Mouse (Mus musculus) gastrocnemius, postnatal 36 days (tissue): ENCODE data around the gene Syne3. TPM values are rescaled to one million over a fixed set of nuclear protein-coding genes. Genes with fewer than 3 reads are reported as not detected.

Source experiments
- DNase-seq, 2 experiments: peaks; one replicate each; pipeline ENCODE4 v3.0.0; 2022
- intact Hi-C: fragments of 180-260 bp; cut with DNase I; formaldehyde crosslinking; loops from one replicate; pipeline ENCODE4 v1.15.1; 2025
- long read RNA-seq, 2 experiments: library from polyadenylated mRNA; stranded (forward); transcript quantifications; one replicate each; pipeline ENCODE4 v2.0.0; 2021
- total RNA-seq, 2 experiments: library from RNA; stranded (reverse); gene quantifications; 2 replicates each; pipeline ENCODE4 v1.2.3; 2021

Syne3 gene
- total RNA-seq = 1 to 10 TPM; 3.1 to 3.8 TPM
- long read RNA-seq, experiment 1 = 0 reads
- long read RNA-seq, experiment 2, partial matches to known transcripts = 0 of 2 reads
- long read RNA-seq, experiment 2, other reads (novel, unspliced or antisense) = 2 of 2 reads

GRCm38 (mm10) chr12:105009370-105010212 lies at the start of gene Syne3:
TSS of gene Syne3 (minus strand) at chr12:105009809.
- peak; percentile 70 to 83 for DNase-seq
- intact Hi-C loops = loop anchor here (5.0 kb wide), 1 partner anchor 52 kb away; no protein-coding TSS in a partner anchor

- DNase-seq = no peak
- intact Hi-C loops = loop anchor here (10.0 kb wide), 1 partner anchor 119 kb away; the partner anchor contains the start of gene Tcl1b5
Observed at GRCm38 (mm10) chr12:105055308-105055707, 45.7 kb upstream of the Syne3 start.

GRCm38 (mm10) chr12:105054041-105054440 lies 44.4 kb upstream of the Syne3 start:
- no peak for DNase-seq
- intact Hi-C loops = loop anchor here (10.0 kb wide), 1 partner anchor 121 kb away; the partner anchor contains the start of gene Tcl1b5

GRCm38 (mm10) chr12:105050898-105051297 lies 41.3 kb upstream of the Syne3 start:
- DNase-seq = no peak
- intact Hi-C loops = loop anchor here (1.0 to 10.0 kb wide), 2 partner anchors 53 to 124 kb away; partner anchors contain the start of gene Tcl1b5

GRCm38 (mm10) chr12:105049813-105050212 lies 40.2 kb upstream of the Syne3 start:
- DNase-seq = no peak
- intact Hi-C loops = loop anchor here (10.0 kb wide), 1 partner anchor 125 kb away; the partner anchor contains the start of gene Tcl1b5

GRCm38 (mm10) chr12:105048301-105048863 lies 38.8 kb upstream of the Syne3 start:
- intact Hi-C loops = no loop called here

GRCm38 (mm10) chr12:105044775-105045174 lies 35.2 kb upstream of the Syne3 start:
- DNase-seq = no peak
- intact Hi-C loops = no loop called here

More at GRCm38 (mm10) chr12:105048301-105048863, 38.8 kb upstream of the Syne3 start:
- DNase-seq = no peak

- intact Hi-C loops = no loop called here
- no peak for DNase-seq
Observed at GRCm38 (mm10) chr12:105043081-105043480, 33.5 kb upstream of the Syne3 start.

- no peak for DNase-seq
- intact Hi-C loops = no loop called here
Observed at GRCm38 (mm10) chr12:105040950-105041349, 31.3 kb upstream of the Syne3 start.

- DNase-seq = no peak
- intact Hi-C loops = no loop called here
Observed at GRCm38 (mm10) chr12:105039578-105040289, 30.1 kb upstream of the Syne3 start.

GRCm38 (mm10) chr12:105038918-105039317 lies 29.3 kb upstream of the Syne3 start:
- no peak for DNase-seq
- intact Hi-C loops = no loop called here

GRCm38 (mm10) chr12:105038211-105038610 lies 28.6 kb upstream of the Syne3 start:
- no peak for DNase-seq
- intact Hi-C loops = no loop called here

- no peak for DNase-seq
- intact Hi-C loops = no loop called here
Observed at GRCm38 (mm10) chr12:105034130-105034769, 24.6 kb upstream of the Syne3 start.

- DNase-seq = peak in 1 of 2 experiments; percentile 36
- intact Hi-C loops = no loop called here
Observed at GRCm38 (mm10) chr12:105032832-105033775, 23.5 kb upstream of the Syne3 start.

- intact Hi-C loops = no loop called here
- DNase-seq = peak; percentile 96 to 98
Observed at GRCm38 (mm10) chr12:105032147-105032831, 22.7 kb upstream of the Syne3 start, which contains the start of gene Glrx5. TSS of gene Glrx5 (plus strand) at chr12:105032688.

GRCm38 (mm10) chr12:105031081-105032058 lies 21.8 kb upstream of the Syne3 start:
- intact Hi-C loops = no loop called here
- no peak for DNase-seq

- intact Hi-C loops = loop anchor here (10.0 kb wide), 1 partner anchor 205 kb away; no protein-coding TSS in a partner anchor
- DNase-seq = no peak
Observed at GRCm38 (mm10) chr12:105029890-105030289, 20.3 kb upstream of the Syne3 start.
